Comparison of ENCODE assay signal across 8 mouse cellular contexts in the genomic region with DNA sequence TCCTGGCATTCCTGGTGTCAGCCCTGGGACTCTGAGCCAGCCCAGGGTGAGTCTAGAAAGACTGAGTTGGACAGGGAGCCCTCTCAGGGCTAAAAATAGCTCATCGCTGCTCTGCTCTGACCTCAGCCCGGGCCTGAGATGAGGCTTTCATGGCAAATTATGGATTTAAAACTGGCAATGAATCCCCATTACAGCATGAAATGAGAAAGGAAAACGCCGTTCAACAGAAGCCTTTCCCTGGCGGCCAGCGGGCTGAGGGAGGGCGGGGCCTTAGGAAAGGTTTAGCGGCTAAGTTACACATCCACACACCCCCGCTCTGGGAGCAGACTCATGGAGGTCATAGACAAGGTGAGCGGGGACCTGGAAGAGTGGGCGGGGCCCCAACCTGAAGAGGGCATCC.
DNase-seq lines count a peak whose midpoint lies in the region; ATAC-seq and TF ChIP-seq lines count a peak whose summit lies in the region.

No protein-coding gene starts in this region.

- TF ChIP-seq POLR2A in myocyte (IDR thresholded peaks at IDR 0.05; ENCODE audit: insufficient read length, low read depth) = no peak

- no peak overlapping the region for H3K9ac ChIP-seq in neural tube, embryonic 13.5 days
- no peak overlapping the region for H3K9ac ChIP-seq in neural tube, embryonic 15.5 days (replicated peaks)
- H3K9ac ChIP-seq in hindbrain, embryonic 13.5 days = no peak overlapping the region
- no peak overlapping the region for H3K9ac ChIP-seq in forebrain, embryonic 13.5 days

- H3ac ChIP-seq in myocyte (ENCODE audit: control insufficient read depth, insufficient read length) = no peak overlapping the region

- DNase-seq in heart, adult 18-20 months = peak; percentile 48 to 57
- no peak for DNase-seq in thymus, postnatal 0 days (ENCODE audit: low spot score)
- DNase-seq in layer of hippocampus, adult 9-11 months = no peak

- 0 out of 2 replicates have a peak overlapping the region, but pooled peaks have one; percentile 29 for H3K27ac ChIP-seq in neural tube, embryonic 13.5 days (replicated peaks)
- H3K27ac ChIP-seq in neural tube, embryonic 15.5 days (replicated peaks) = no peak overlapping the region
- peak overlapping the region; percentile 68; the same call in 1 of the 2 replicates for H3K27ac ChIP-seq in hindbrain, embryonic 13.5 days
- H3K27ac ChIP-seq in forebrain, embryonic 13.5 days = no peak overlapping the region

- no peaks in the 10 kb centered on the region for H3K79me2 ChIP-seq in myocyte (ENCODE audit: control insufficient read depth, insufficient read depth)

- 66% methylated on average over 11 of the region's 11 CpGs for WGBS in neural tube, embryonic 13.5 days
- 59% methylated on average over 11 of the region's 11 CpGs for WGBS in neural tube, embryonic 15.5 days
- 53% methylated on average over 11 of the region's 11 CpGs for WGBS in hindbrain, embryonic 13.5 days
- WGBS in forebrain, embryonic 13.5 days = 73% methylated on average over 11 of the region's 11 CpGs

- H3K4me2 ChIP-seq in neural tube, embryonic 13.5 days = no peak overlapping the region
- no peak overlapping the region for H3K4me2 ChIP-seq in neural tube, embryonic 15.5 days
- H3K4me2 ChIP-seq in hindbrain, embryonic 13.5 days = no peak overlapping the region
- H3K4me2 ChIP-seq in myocyte (ENCODE audit: low read depth) = peak overlapping the region; percentile 42
- no peak overlapping the region for H3K4me2 ChIP-seq in forebrain, embryonic 13.5 days

- no peaks in the 10 kb centered on the region for H3K9me3 ChIP-seq in neural tube, embryonic 13.5 days
- H3K9me3 ChIP-seq in neural tube, embryonic 15.5 days (replicated peaks) = no peaks in the 10 kb centered on the region
- H3K9me3 ChIP-seq in hindbrain, embryonic 13.5 days = no peaks in the 10 kb centered on the region
- no peaks in the 10 kb centered on the region for H3K9me3 ChIP-seq in forebrain, embryonic 13.5 days (replicated peaks)

- peaks cover 14% of the 10 kb centered on the region; the same call in 1 of the 2 replicates for H3K4me1 ChIP-seq in neural tube, embryonic 13.5 days (replicated peaks)
- H3K4me1 ChIP-seq in neural tube, embryonic 15.5 days = peaks cover 6% of the 10 kb centered on the region; the same call in 1 of the 2 replicates
- H3K4me1 ChIP-seq in hindbrain, embryonic 13.5 days (replicated peaks) = peaks cover 23% of the 10 kb centered on the region; the same call in 1 of the 2 replicates
- H3K4me1 ChIP-seq in forebrain, embryonic 13.5 days = no peaks in the 10 kb centered on the region

- no peaks in the 10 kb centered on the region for H3K36me3 ChIP-seq in neural tube, embryonic 13.5 days
- H3K36me3 ChIP-seq in neural tube, embryonic 15.5 days = no peaks in the 10 kb centered on the region
- H3K36me3 ChIP-seq in hindbrain, embryonic 13.5 days = no peaks in the 10 kb centered on the region
- H3K36me3 ChIP-seq in myocyte (ENCODE audit: control insufficient read depth, insufficient read depth) = no peaks in the 10 kb centered on the region
- no peaks in the 10 kb centered on the region for H3K36me3 ChIP-seq in forebrain, embryonic 13.5 days (ENCODE audit: poor library complexity, severe bottlenecking)

- no peak for ATAC-seq in neural tube, embryonic 13.5 days (ENCODE audit: low read depth)
- ATAC-seq in neural tube, embryonic 15.5 days (ENCODE audit: low FRiP score) = no peak
- no peak for ATAC-seq in hindbrain, embryonic 13.5 days (ENCODE audit: low FRiP score)
- ATAC-seq in forebrain, embryonic 13.5 days = no peak

- H3K27me3 ChIP-seq in neural tube, embryonic 13.5 days = no peaks in the 10 kb centered on the region
- no peaks in the 10 kb centered on the region for H3K27me3 ChIP-seq in neural tube, embryonic 15.5 days (replicated peaks)
- no peaks in the 10 kb centered on the region for H3K27me3 ChIP-seq in hindbrain, embryonic 13.5 days
- H3K27me3 ChIP-seq in myocyte (ENCODE audit: control insufficient read depth, insufficient read depth, insufficient read length) = no peaks in the 10 kb centered on the region
- H3K27me3 ChIP-seq in forebrain, embryonic 13.5 days = no peaks in the 10 kb centered on the region

- H3K4me3 ChIP-seq in neural tube, embryonic 13.5 days = no peak overlapping the region
- H3K4me3 ChIP-seq in neural tube, embryonic 15.5 days (replicated peaks) = no peak overlapping the region
- H3K4me3 ChIP-seq in hindbrain, embryonic 13.5 days = no peak overlapping the region
- no peak overlapping the region for H3K4me3 ChIP-seq in myocyte
- H3K4me3 ChIP-seq in forebrain, embryonic 13.5 days = no peak overlapping the region

TF ChIP-seq in myocyte, 11 proteins besides CTCF, POLR2A, EP300 and RAD21:
- TF ChIP-seq TCF12 (IDR thresholded peaks at IDR 0.05; ENCODE audit: insufficient read depth, poor library complexity, severe bottlenecking) = no peak
- no peak for TF ChIP-seq POLR2AphosphoS2 (IDR thresholded peaks at IDR 0.05; ENCODE audit: insufficient read length, low read depth)
- no peak for TF ChIP-seq MAX (IDR thresholded peaks at IDR 0.05; ENCODE audit: low read depth)
- TF ChIP-seq SRF (IDR thresholded peaks at IDR 0.05; ENCODE audit: control insufficient read depth, insufficient read length, low read depth) = no peak
- TF ChIP-seq E2F4 (IDR thresholded peaks at IDR 0.05; ENCODE audit: insufficient read depth) = no peak
- TF ChIP-seq CEBPB (IDR thresholded peaks at IDR 0.05; ENCODE audit: insufficient read depth, poor library complexity, severe bottlenecking) = no peak
- no peak for TF ChIP-seq MYOD1 (IDR thresholded peaks at IDR 0.05; ENCODE audit: control insufficient read depth in 1 of 3, insufficient read length in 2 of 3, low read depth in 2 of 3)
- TF ChIP-seq REST (IDR thresholded peaks at IDR 0.05; ENCODE audit: insufficient read depth, insufficient read length) = no peak
- TF ChIP-seq USF1 (IDR thresholded peaks at IDR 0.05; ENCODE audit: low read depth) = no peak
- no peak for TF ChIP-seq MYOG (IDR thresholded peaks at IDR 0.05; ENCODE audit: control insufficient read depth in 1 of 3, insufficient read depth in 1 of 3, insufficient read length in 2 of 3, low read depth in 2 of 3)
- TF ChIP-seq TCF3 (IDR thresholded peaks at IDR 0.05; ENCODE audit: insufficient read length, low read depth) = no peak

Comparison
In these comparisons a context has a peak if more than half of its experiments do, and no peak if none do; other contexts are left out.
1. H3K27ac ChIP-seq: peak in neural tube, embryonic 13.5 days (single experiment) and hindbrain, embryonic 13.5 days (single experiment); none in neural tube, embryonic 15.5 days (single experiment) and forebrain, embryonic 13.5 days (single experiment).
2. DNase-seq: peak in heart, adult 18-20 months (2 of 2); none in thymus, postnatal 0 days (single experiment) and layer of hippocampus, adult 9-11 months (single experiment).